In genomic region chr13:96173686-96174085, GRCm38 (mm10) we compare ENCODE assay signal across 31 mouse cellular contexts. TPM values are rescaled to one million over a fixed set of nuclear protein-coding genes. Genes with fewer than 3 reads are reported as not detected.
DNase-seq lines count a peak whose midpoint lies in the region; ATAC-seq lines count a peak whose summit lies in the region.
"Had no signal": no experiment of that assay in that cellular context is flagged by ENCODE, and none has a peak within 500 bp of the region (broad histone marks: within the 10 kb centered on the region; RNA-seq: fewer than 3 reads in every experiment).

No protein-coding gene starts in this region.

- no peak overlapping the region for H3K4me2 ChIP-seq in forebrain, embryonic 15.5 days (replicated peaks)
- H3K4me2 ChIP-seq: embryonic facial prominence, embryonic 15.5 days; forebrain, embryonic 12.5 days; heart, embryonic 15.5 days; hindbrain, embryonic 15.5 days; limb, embryonic 12.5 days; liver, embryonic 15.5 days; lung, embryonic 15.5 days; midbrain, embryonic 15.5 days; neural tube, embryonic 15.5 days had no signal

- H3K4me1 ChIP-seq in heart, embryonic 10.5 days: no peaks in the 10 kb centered on the region
- H3K4me1 ChIP-seq in forebrain, embryonic 15.5 days: peaks cover 27% of the 10 kb centered on the region
- H3K4me1 ChIP-seq: embryonic facial prominence, embryonic 10.5 days; hindbrain, embryonic 10.5 days; liver, embryonic 15.5 days; midbrain, embryonic 10.5 days had no signal

- no peak overlapping the region for H3K9ac ChIP-seq in forebrain, embryonic 15.5 days (replicated peaks)
- H3K9ac ChIP-seq: embryonic facial prominence, embryonic 15.5 days; forebrain, embryonic 12.5 days; heart, embryonic 15.5 days; hindbrain, embryonic 15.5 days; limb, embryonic 12.5 days; liver, embryonic 15.5 days; lung, embryonic 15.5 days; midbrain, embryonic 15.5 days; neural tube, embryonic 15.5 days had no signal

- DNase-seq in cerebellum, postnatal 14 days: peak; percentile 26 to 32
- DNase-seq in cerebellum, postnatal 4 days (ENCODE audit: low spot score in 2 of 2): no peak
- DNase-seq in heart, postnatal 4 days: peak; percentile 25
- no peak for DNase-seq in heart, embryonic 10.5 days (ENCODE audit: low spot score)
- peak; percentile 32 for DNase-seq in adrenal gland, postnatal 14 days
- DNase-seq in layer of hippocampus, adult 9-11 months: no peak
- DNase-seq: cerebellum, adult 11-12 months; cerebellum, adult 9-11 months; kidney, adult 11 months; kidney, postnatal 14 days; spleen, adult 18-20 months; thymus, adult 18-20 months; thymus, postnatal 25 days had no signal

- H3K9me3 ChIP-seq in heart, embryonic 10.5 days: no peaks in the 10 kb centered on the region
- H3K9me3 ChIP-seq in forebrain, embryonic 15.5 days: no peaks in the 10 kb centered on the region
- H3K9me3 ChIP-seq: embryonic facial prominence, embryonic 10.5 days; embryonic facial prominence, embryonic 15.5 days; forebrain, embryonic 12.5 days; heart, embryonic 15.5 days; hindbrain, embryonic 10.5 days; hindbrain, embryonic 15.5 days; limb, embryonic 12.5 days; liver, embryonic 15.5 days; lung, embryonic 15.5 days; midbrain, embryonic 10.5 days; midbrain, embryonic 15.5 days; neural tube, embryonic 15.5 days had no signal

- 77% methylated on average over 3 of the region's 3 CpGs for WGBS in heart, embryonic 10.5 days
- WGBS in forebrain, embryonic 15.5 days: 64% methylated on average over 3 of the region's 3 CpGs

- no peak for ATAC-seq in forebrain, embryonic 15.5 days (replicated peaks)
- ATAC-seq: activated CD4-positive, CD25-positive, alpha-beta regulatory T cell, adult 4 months; inflammation-experienced regulatory T-cells, adult 6 months; midbrain, embryonic 15.5 days had no signal

- no peak overlapping the region for H3K27ac ChIP-seq in heart, embryonic 10.5 days
- H3K27ac ChIP-seq in forebrain, embryonic 15.5 days (replicated peaks): no peak overlapping the region
- H3K27ac ChIP-seq: embryonic facial prominence, embryonic 10.5 days; embryonic facial prominence, embryonic 15.5 days; forebrain, embryonic 12.5 days; heart, embryonic 15.5 days; hindbrain, embryonic 10.5 days; hindbrain, embryonic 15.5 days; limb, embryonic 12.5 days; liver, embryonic 15.5 days; lung, embryonic 15.5 days; midbrain, embryonic 10.5 days; midbrain, embryonic 15.5 days; neural tube, embryonic 15.5 days; stomach, postnatal 0 days had no signal

- H3K36me3 ChIP-seq in heart, embryonic 10.5 days: no peaks in the 10 kb centered on the region
- no peaks in the 10 kb centered on the region for H3K36me3 ChIP-seq in forebrain, embryonic 15.5 days
- H3K36me3 ChIP-seq: embryonic facial prominence, embryonic 10.5 days; embryonic facial prominence, embryonic 15.5 days; forebrain, embryonic 12.5 days; heart, embryonic 15.5 days; hindbrain, embryonic 10.5 days; hindbrain, embryonic 15.5 days; limb, embryonic 12.5 days; liver, embryonic 15.5 days; lung, embryonic 15.5 days; midbrain, embryonic 10.5 days; midbrain, embryonic 15.5 days; neural tube, embryonic 15.5 days had no signal

- H3K27me3 ChIP-seq in heart, embryonic 10.5 days (ENCODE audit: insufficient read depth, poor library complexity, severe bottlenecking): no peaks in the 10 kb centered on the region
- H3K27me3 ChIP-seq in forebrain, embryonic 15.5 days: no peaks in the 10 kb centered on the region
- H3K27me3 ChIP-seq: embryonic facial prominence, embryonic 15.5 days; forebrain, embryonic 12.5 days; heart, embryonic 15.5 days; hindbrain, embryonic 15.5 days; limb, embryonic 12.5 days; liver, embryonic 15.5 days; lung, embryonic 15.5 days; midbrain, embryonic 15.5 days; neural tube, embryonic 15.5 days had no signal

- H3K4me3 ChIP-seq in heart, embryonic 10.5 days: no peak overlapping the region
- no peak overlapping the region for H3K4me3 ChIP-seq in forebrain, embryonic 15.5 days
- H3K4me3 ChIP-seq: embryonic facial prominence, embryonic 10.5 days; embryonic facial prominence, embryonic 15.5 days; forebrain, embryonic 12.5 days; heart, embryonic 15.5 days; hindbrain, embryonic 10.5 days; hindbrain, embryonic 15.5 days; limb, embryonic 12.5 days; liver, embryonic 15.5 days; lung, embryonic 15.5 days; midbrain, embryonic 10.5 days; midbrain, embryonic 15.5 days; neural tube, embryonic 15.5 days had no signal

RNA-seq across cellular contexts. Expression of gene Sv2c, which starts 41.3 kb away (rescaled TPM):
- under 1 TPM; 0.21 to 0.54 TPM for total RNA-seq in heart, postnatal 4 days (2021)
- polyA plus RNA-seq in heart, embryonic 10.5 days (2016; fragmentation: Nextera tagmentation; extraction: Ambion mirVana): 0.29 and 1.1 TPM in 2 replicates
- 3.1 and 6.2 TPM in 2 replicates for total RNA-seq in adrenal gland, postnatal 14 days (2021)
- polyA plus RNA-seq in forebrain, embryonic 15.5 days (2015; fragmentation: Nextera tagmentation; extraction: Ambion mirVana): 3.0 and 3.3 TPM in 2 replicates
- total RNA-seq: granulocyte monocyte progenitor cell, adult 5-6 weeks; megakaryocyte progenitor cell, adult 5-6 weeks had no signal

Comparison
In these comparisons a context has a peak if more than half of its experiments do, and no peak if none do; other contexts are left out.
1. DNase-seq: peak in cerebellum, postnatal 14 days (2 of 2), heart, postnatal 4 days (single experiment) and adrenal gland, postnatal 14 days (single experiment); none in cerebellum, postnatal 4 days (0 of 2), heart, embryonic 10.5 days (single experiment) and layer of hippocampus, adult 9-11 months (single experiment).